Mouse (Mus musculus) ES-E14 (cell line): ENCODE results near the gene Zfp324. TPM values are rescaled to one million over a fixed set of nuclear protein-coding genes. Genes with fewer than 3 reads are reported as not detected.

Source experiments
- DNase-seq: peaks from one replicate; pipeline ENCODE4 v3.0.0-alpha.2; 2013; ENCODE audit warnings: low read depth, low spot score
- H3K27ac ChIP-seq: 2 replicates; pipeline ENCODE4 v1.5.1; 2012; ENCODE audit warnings: low read depth, mild to moderate bottlenecking, low read length, moderate library complexity, mixed read lengths; ENCODE audit not compliant: poor library complexity, insufficient read depth, severe bottlenecking
- H3K36me3 ChIP-seq: 2 replicates; pipeline ENCODE4 v1.6.1; 2012; ENCODE audit warnings: mild to moderate bottlenecking, low read length, moderate library complexity, mixed read lengths; ENCODE audit not compliant: control insufficient read depth, poor library complexity, insufficient read depth, severe bottlenecking
- H3K4me1 ChIP-seq, 2 experiments: fragments of 150-350 bp in 1 of 2; sonication (generic) in 1 of 2; 2 replicates each; pipeline ENCODE4 v1.6.1; 2012; ENCODE audit warnings: low read length in 2 of 2, mild to moderate bottlenecking in 1 of 2, mixed read lengths in 1 of 2; ENCODE audit not compliant: control insufficient read depth in 2 of 2, insufficient read depth in 2 of 2, poor library complexity in 1 of 2
- H3K4me3 ChIP-seq, 2 experiments: fragments of 150-350 bp in 1 of 2; sonication (generic) in 1 of 2; 2 replicates each; pipeline ENCODE4 v1.5.1; 2012; ENCODE audit warnings: low read length in 2 of 2, low read depth in 1 of 2, mild to moderate bottlenecking in 1 of 2, mixed read lengths in 1 of 2; ENCODE audit not compliant: insufficient read depth in 1 of 2, poor library complexity in 1 of 2, severe bottlenecking in 1 of 2
- H3K9ac ChIP-seq: 2 replicates; pipeline ENCODE4 v1.6.1; 2012; ENCODE audit warnings: low read depth, mild to moderate bottlenecking, low read length, mixed read lengths; ENCODE audit not compliant: poor library complexity, insufficient read depth, severe bottlenecking
- H3K9me3 ChIP-seq: fragments of 150-350 bp; sonication (generic); 2 replicates; pipeline ENCODE4 v1.6.1; 2012; ENCODE audit warnings: low read depth, mild to moderate bottlenecking, low read length; ENCODE audit not compliant: control insufficient read depth, insufficient read depth
- CHD2 ChIP-seq: IDR thresholded peaks from 2 replicates; pipeline ENCODE4 v1.6.1; 2014; ENCODE audit warnings: mild to moderate bottlenecking, low read depth, low read length, inconsistent platforms
- HCFC1 ChIP-seq: IDR thresholded peaks from 2 replicates; pipeline ENCODE4 v1.6.1; 2012; ENCODE audit warnings: low read length, inconsistent platforms, borderline replicate concordance; ENCODE audit not compliant: insufficient read depth
- MAFK ChIP-seq: IDR thresholded peaks from 2 replicates; pipeline ENCODE4 v1.6.1; 2014; ENCODE audit warnings: mild to moderate bottlenecking, low read depth, low read length, inconsistent platforms; ENCODE audit not compliant: insufficient read depth
- ZC3H11A ChIP-seq: IDR thresholded peaks from 2 replicates; pipeline ENCODE4 v1.6.1; 2012; ENCODE audit warnings: low read depth, mild to moderate bottlenecking, inconsistent platforms, low read length, borderline replicate concordance
- ZNF384 ChIP-seq: IDR thresholded peaks from 2 replicates; pipeline ENCODE4 v1.6.1; 2012; ENCODE audit warnings: low read depth, low read length, inconsistent platforms
- in situ Hi-C, 2 experiments: fragments of 600-800 bp; cut with MboI; formaldehyde crosslinking; loops; one replicate each; pipeline ENCODE4 v1.15.1; 2025; ENCODE audit warnings: low sequenced_read_pairs in 2 of 2, inconsistent platforms in 1 of 2; ENCODE audit not compliant: unreplicated experiment in 2 of 2
- total RNA-seq: library from RNA; depleted of rRNA; stranded (reverse); fragments of 300-350 nt; gene quantifications from 2 replicates; pipeline ENCODE4 v1.2.3, GENCODE M21; 2012

Zfp324 gene
- total RNA-seq, 1 experiment = 5.6 TPM

DNA sequence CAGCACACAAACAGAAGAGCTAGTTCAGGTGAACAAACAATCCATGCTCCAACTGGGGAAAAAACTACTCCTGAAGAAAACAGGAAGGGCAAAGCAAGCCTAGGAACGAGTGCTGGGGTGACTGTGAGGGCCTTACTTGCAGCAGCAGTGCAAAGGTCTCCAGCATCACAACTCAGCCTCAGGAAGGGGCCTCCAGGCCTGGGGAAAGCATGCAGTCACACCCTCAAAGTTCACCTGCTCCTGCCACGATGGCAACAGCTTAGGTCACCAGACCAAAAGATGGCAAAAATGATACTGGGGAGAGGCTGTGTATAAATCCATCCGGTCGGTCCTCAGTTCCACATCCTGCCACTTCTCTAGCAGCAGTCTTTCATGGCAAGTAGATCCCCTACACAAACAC lies 6.7 kb upstream of the Zfp324 start:
- Histone ChIP-seq H3K4me3 (no peak overlapping the region), H3K36me3 (no peaks in the 10 kb centered on the region), H3K4me1 (peaks cover 2 to 4% of the 10 kb centered on the region in 2 experiments; a peak in 2 of 4 replicates), H3K9ac (no peak overlapping the region), H3K9me3 (no peaks in the 10 kb centered on the region), H3K27ac (no peak overlapping the region)
- no peak for TF ChIP-seq HCFC1
- TF ChIP-seq ZC3H11A = no peak
- TF ChIP-seq MAFK = no peak
- TF ChIP-seq CHD2 = no peak
- TF ChIP-seq ZNF384 = no peak
- in situ Hi-C loops = no loop called here
- no peak for DNase-seq

DNA sequence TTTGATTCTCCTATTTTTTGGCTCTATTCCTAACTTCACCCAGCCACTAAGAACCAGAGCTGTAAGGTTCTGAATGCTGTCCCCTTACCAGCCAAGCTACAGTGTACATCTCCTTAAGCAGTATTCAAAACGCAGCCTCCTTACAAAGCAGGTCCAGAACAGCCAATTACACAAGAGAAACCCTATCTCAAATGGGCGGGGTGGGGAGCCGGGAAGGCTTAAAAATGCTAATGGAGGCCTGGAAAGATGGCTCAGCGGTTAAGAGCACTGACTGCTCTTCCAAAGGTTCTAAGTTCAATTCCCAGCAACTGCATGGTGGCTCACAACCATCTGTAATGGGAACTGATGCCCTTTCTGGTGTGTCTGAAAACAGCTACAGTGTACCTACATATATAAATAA lies 5.9 kb upstream of the Zfp324 start:
- no peak overlapping the region for H3K9ac ChIP-seq
- peaks cover 4 to 5% of the 10 kb centered on the region in 2 experiments; a peak in 3 of 4 replicates for H3K4me1 ChIP-seq
- H3K36me3 ChIP-seq = no peaks in the 10 kb centered on the region
- H3K9me3 ChIP-seq = no peaks in the 10 kb centered on the region
- no peak overlapping the region for H3K4me3 ChIP-seq
- DNase-seq = no peak
- in situ Hi-C loops = no loop called here
- TF ChIP-seq HCFC1 (no peak), ZNF384 (no peak), ZC3H11A (no peak), CHD2 (no peak)
- no peak overlapping the region for H3K27ac ChIP-seq

DNA sequence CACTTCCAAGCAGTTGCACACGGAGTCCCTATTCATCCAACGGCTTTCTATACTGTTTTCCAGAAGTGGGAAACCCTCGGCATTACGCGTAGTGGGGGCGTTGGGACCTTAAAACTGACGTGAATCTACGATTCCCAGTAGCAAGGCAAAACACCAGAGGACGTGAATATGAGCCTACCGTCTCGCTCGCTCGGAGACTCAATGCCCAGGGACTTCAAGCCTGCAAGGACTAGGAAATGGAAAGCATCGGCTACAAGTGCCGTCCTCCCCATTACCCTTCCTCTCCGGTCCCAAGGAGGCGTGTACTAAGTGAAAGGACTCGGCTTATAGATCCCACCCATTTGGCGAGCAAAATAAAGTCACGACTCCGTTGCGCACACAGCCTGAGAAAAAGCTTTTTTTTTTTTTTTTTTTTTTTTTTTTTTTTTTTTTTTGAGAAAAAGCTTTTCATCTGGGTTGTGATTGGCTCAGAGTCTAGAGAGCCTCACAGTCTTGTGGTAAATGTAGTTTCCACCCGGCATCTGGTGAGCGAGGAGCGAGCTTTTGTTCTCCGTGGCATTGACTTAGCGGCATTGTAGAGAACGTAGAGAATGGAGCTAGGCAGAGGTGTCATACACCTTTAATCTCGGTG lies 4.0 kb upstream of the Zfp324 start:
- no peaks in the 10 kb centered on the region for H3K9me3 ChIP-seq
- TF ChIP-seq ZNF384 = peak; percentile 98
- TF ChIP-seq CHD2 = no peak
- no peak for TF ChIP-seq MAFK
- TF ChIP-seq HCFC1 = peak; percentile 82
- no peak for TF ChIP-seq ZC3H11A
- in situ Hi-C loops = no loop called here

DNA sequence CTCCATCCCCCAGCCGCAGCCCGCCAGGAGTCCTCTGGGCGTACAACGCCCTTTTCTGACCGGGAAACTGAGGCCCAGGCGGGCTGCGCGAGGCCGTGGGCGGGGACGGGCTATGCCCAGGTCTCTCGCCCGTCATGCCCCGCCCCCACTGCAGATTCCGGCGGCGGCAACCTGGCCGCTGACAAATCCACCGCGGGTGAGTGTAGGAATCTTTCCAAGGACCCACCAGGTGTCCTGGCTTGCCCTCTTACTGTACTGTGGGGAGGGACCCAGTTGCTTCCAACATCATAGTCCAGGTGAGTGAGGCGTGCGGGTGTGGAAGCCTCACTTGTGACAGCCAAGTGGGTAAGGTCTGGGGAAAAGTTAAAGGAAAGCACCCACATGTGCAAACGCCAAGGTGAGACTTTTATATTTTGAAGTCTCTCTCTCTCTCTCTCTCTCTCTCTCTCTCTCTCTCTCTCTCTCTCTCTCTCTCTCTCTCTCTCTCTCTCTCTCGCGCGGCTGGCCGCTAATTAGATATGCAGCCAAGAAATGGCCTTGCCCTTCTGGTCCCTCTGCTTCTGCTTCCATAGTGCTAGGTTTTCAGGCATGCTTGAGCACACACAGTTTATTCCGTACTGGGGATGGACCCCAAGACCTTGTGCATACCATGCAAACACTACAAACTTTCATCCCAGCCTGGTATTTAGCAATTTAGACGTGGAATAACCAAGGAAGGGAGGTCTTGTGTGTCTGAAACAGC lies 637 bp downstream of the Zfp324 start:
- 0 out of 2 replicates have a peak, but pooled peaks cover 4% of the 10 kb centered on the region for H3K36me3 ChIP-seq
- H3K4me1 ChIP-seq = peaks cover 3 to 5% of the 10 kb centered on the region in 2 experiments; a peak in 2 of 4 replicates
- peak overlapping the region; percentile 76 for H3K9ac ChIP-seq
- in situ Hi-C loops = no loop called here
- peak overlapping the region; percentile 82 to 87 for H3K4me3 ChIP-seq
- H3K9me3 ChIP-seq = no peaks in the 10 kb centered on the region
- H3K27ac ChIP-seq = peak overlapping the region; percentile 63; the same call in 1 of the 2 replicates
- TF ChIP-seq HCFC1 = no peak
- no peak for TF ChIP-seq MAFK
- no peak for TF ChIP-seq CHD2
- TF ChIP-seq ZNF384 = no peak
- TF ChIP-seq ZC3H11A = no peak
- DNase-seq = no peak

More for the DNA sequence above, 4.0 kb upstream of the Zfp324 start:
- peak overlapping the region; percentile 51 for H3K9ac ChIP-seq
- H3K36me3 ChIP-seq = no peaks in the 10 kb centered on the region
- peak overlapping the region; percentile 38 to 66 for H3K4me3 ChIP-seq
- peaks cover 5 to 7% of the 10 kb centered on the region in 2 experiments; a peak in 3 of 4 replicates for H3K4me1 ChIP-seq
- no peak for DNase-seq
- H3K27ac ChIP-seq = no peak overlapping the region
